Mouse (Mus musculus) left cerebral cortex, postnatal 25 days (tissue): ENCODE data around the gene Lyz1. TPM values are rescaled to one million over a fixed set of nuclear protein-coding genes. Genes with fewer than 3 reads are reported as not detected.
"Not testable (repeated sequence)": the region's sequence is repeated elsewhere in the genome, so short reads cannot be mapped to it uniquely, and the experiment has no call there.

Source experiments
- DNase-seq, 2 experiments: peaks; one replicate each; pipeline ENCODE4 v3.0.0; 2022; ENCODE audit warnings: low spot score in 2 of 2, mixed read lengths in 1 of 2
- intact Hi-C: fragments of 180-260 bp; cut with DNase I; formaldehyde crosslinking; loops from one replicate; pipeline ENCODE4 v1.15.1; 2025
- total RNA-seq, 2 experiments: library from RNA; stranded (reverse); gene quantifications; 2 replicates each; pipeline ENCODE4 v1.2.3; 2021

Gene Lyz1
- total RNA-seq = 1 to 10 TPM; 1.2 to 1.8 TPM

DNA sequence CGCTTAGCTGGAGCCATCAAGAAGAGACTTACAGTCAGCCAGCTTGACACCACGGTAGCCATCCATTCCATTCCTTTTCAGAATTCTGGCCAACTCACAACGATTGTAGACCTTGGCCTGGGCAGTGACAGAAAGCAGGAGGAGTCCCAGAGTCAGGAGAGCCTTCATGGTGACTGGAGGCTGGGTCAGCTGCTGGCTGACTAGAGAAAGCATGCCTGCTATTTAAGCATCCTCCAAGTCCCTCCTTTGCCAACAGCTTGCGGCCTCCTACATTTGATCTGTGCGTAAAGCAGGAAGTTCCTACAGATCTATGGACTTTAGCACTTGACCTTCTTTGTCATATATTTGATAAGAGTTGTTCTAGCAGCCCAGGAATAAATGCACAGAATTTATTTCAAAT lies at the start of gene Lyz1:
Gene Lyz1, minus strand, starts transcription at position 198 of the 400 bp plus-strand sequence.
- intact Hi-C loops = loop anchor here (1.0 kb wide), 1 partner anchor 10 kb away; the partner anchor contains the start of gene Lyz2
- no peak for DNase-seq

DNA sequence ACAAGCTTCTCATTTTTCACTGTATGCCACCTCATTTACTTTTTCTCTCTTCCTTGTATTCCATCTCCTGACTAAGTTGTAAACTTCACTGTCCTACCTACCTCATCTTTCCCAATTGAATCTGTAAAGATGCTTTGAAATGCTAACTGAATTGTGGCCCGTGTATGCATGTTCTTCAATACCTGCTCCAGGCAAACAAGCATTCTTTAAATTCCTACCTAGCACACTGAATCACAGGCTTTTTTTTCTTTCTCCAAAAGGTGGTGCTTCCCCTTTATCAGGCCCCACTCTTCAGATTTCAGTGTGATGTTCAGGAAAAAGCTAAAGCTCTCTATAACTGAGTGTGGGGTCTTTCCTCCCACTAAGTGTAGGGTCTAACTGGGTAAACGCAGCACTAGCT lies 49.7 kb upstream of the Lyz1 start:
- no peak for DNase-seq
- intact Hi-C loops = no loop called here

DNA sequence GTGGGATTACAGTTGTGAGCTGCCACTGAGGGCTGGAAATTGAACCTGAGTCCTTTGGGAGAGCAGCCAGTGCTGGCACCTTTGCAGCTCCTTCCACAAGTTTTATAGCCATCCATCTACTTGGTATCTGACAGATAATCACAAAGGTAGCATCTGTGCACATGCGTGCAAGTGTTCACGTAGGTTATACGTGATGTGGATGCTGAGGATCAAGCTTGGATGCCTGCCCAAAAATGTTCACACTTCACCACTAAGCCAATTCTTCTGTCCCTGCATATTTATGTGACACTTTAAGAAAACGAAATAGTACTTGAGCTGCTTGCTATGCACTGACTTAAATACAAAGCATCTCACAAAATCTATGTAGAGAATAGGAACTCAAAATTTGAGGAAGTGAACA lies 48.4 kb upstream of the Lyz1 start:
- DNase-seq = no peak
- intact Hi-C loops = no loop called here

DNA sequence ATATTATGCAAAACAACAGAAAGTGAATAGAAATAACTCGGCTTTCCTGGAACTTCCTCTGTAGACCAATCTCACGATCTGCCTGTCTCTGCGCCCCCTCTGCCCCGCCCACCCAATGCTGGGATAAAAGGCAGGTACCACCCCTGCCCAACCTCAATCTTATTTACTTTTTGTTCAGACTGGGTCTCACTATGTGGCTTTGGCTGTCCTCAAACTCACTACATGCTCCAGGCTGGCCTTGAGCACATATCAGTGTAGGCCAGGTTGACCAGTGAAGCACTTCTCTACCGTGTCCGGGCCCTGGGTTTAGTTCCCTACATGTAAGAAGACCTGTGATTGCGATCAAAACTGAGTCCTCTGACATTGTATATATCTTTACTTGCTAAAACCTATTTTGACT lies 46.6 kb upstream of the Lyz1 start:
- no peak for DNase-seq
- intact Hi-C loops = loop anchor here (10.0 kb wide), 1 partner anchor 96 kb away; no protein-coding TSS in a partner anchor

DNA sequence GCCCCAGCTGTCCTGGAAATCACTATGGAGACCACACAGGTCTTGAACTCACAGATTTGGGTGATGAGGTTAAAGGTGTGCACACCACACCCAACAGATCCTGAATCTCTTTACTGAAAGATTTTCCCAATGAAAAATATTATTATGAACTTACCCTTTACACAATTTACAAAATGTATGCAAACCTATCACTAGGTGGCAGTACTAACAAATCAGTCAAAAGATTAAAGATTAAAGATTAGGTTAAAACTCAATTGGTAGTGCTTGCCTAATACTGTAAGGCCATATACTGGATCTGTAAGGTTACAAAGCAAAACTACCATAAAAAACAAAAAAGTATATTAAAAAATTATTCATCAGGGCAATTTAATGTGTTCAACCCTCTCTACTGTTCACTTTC lies 45.3 kb upstream of the Lyz1 start:
- intact Hi-C loops = loop anchor here (10.0 kb wide), 1 partner anchor 97 kb away; no protein-coding TSS in a partner anchor
- no peak for DNase-seq

DNA sequence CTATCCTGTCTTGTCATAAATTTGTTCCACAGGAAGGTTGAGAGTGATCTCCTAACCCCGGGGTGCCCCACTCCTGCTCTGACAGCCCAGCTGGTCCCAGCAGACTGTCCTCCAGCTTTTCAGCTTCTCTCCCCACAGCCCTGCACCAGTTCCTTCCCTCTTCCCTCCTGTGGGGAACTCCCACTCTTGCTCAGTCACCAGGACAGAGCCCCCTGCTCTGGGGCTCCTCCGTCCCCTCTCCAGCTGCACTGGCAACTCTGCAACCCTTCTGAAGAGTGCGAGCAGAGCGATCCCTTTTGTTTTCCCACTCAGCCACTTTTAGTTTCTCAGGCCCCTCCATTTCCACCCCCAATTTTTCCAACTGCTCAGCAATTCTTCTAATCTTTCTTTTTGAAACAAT lies 43.0 kb upstream of the Lyz1 start:
- no peak for DNase-seq

DNA sequence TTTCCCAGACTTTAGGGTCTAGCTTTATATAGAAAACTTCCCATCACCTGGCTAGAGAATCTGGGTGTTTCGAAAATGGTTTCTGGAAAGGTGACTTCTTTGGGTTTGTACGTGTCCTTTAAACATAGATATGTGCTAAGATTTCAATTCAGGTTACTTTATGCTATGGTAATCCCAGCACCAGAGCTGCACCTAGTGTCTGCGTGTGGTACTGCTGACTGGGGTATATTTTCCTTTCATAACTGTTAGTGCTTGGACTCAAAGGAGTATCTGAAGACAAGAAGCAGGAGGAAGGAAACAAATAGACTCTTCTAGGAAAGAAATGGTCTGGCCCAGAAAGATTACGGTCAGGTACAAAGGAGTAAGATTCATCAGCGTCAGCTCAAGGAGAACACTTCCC lies 37.9 kb upstream of the Lyz1 start:
- DNase-seq = peak in 1 of 2 experiments; percentile 16
- intact Hi-C loops = loop anchor here (10.0 kb wide), 1 partner anchor 104 kb away; no protein-coding TSS in a partner anchor

More for the DNA sequence above, 43.0 kb upstream of the Lyz1 start:
- intact Hi-C loops = loop anchor here (10.0 kb wide), 1 partner anchor 99 kb away; no protein-coding TSS in a partner anchor

DNA sequence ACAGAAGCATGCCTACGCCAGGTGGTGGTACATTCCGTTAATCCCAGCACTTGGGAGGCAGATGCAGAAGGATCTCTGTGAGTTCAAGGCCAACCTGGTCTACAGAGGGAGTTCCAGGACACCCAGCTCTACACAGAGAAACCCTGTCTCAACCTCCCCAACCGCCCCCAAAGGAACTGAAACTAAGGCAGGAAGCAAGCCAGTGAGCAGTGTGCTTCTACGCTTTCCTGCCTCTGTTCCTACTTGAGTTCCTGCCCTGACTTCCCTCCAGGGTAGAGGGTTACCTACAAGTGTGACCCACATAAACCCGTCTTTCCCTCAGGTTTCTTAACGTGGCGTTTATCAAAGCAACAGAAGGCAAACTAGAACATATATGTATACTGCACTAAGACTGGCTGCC lies 31.1 kb upstream of the Lyz1 start:
- intact Hi-C loops = no loop called here
- DNase-seq = no peak

DNA sequence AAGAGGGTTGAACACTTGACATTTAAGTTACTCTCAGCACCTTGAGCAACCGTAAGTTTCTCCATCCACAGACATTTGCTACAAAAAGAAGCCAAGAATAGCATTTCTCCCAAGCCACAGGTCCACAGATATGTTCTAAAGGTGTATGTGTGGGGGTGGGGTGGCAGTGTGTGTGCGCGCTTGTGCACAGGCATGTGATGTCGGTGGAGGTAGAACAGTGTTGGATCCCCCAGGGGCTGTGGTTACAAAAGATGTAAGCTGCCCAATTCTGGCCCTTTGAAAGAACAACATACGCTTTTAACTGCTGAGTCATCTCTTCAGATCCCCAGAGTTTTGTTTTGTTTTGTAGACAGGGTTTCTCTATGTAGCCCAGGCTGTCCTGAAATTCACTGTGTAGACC lies 30.0 kb upstream of the Lyz1 start:
- no peak for DNase-seq
- intact Hi-C loops = no loop called here

DNA sequence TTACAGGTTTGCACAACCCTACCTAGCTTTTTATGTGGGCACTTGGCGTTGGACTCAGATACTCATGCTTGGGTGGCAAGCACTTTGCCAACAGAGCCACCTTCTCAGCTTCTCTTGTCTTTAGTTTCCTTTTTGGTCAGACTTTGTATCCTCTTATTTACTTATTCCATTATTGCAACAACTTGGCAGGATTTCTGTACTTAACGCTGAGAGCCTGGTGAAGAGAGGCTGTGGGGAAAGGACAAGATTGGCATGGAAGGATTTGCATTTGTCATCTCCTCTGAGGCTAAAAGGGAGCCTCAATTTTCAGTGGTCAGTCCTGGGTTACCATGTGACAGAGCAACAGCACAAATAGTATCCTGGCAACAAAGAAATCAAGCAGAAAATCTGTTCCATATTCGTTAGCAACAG lies 27.9 kb upstream of the Lyz1 start:
- intact Hi-C loops = no loop called here
- no peak for DNase-seq

DNA sequence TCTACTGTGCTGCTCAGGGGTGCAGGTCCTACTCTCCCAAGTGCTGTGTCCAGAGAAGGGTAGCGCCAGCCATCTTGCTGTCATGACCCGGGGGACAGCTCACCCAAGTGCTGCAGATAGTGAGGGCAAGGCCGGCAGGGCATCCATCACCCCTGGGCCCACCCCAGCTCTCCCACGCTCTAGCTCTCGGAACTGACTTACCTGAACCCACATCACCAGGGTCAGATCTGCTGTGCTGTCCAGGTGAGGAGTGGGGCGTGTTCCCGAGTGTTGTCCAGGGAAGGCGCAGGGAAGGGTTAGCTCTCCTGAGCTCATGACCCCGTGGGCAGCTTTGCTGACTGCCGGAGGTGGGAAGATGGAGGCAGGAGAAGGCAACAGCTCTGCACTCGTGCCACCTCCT lies 23.7 kb upstream of the Lyz1 start:
- intact Hi-C loops = no loop called here
- no peak for DNase-seq

DNA sequence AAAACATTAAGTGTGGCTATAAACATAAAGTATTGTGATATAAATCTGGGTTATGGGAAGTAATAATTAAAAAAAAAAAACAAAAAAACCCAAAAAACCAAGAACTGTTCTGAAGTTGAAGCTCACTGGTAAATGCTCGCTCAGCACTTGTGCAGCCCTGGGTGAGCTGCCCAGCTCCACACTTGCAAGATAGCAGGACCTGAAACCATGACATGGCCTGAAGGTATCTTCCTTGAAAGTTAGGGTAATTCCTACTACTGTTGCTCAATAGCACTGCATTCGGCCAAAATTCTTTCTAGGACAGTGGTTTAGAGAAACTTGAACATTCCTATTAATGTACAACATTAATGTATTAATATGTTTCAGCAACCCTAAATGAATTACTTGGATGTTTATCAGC lies 20.5 kb upstream of the Lyz1 start:
- DNase-seq = no peak
- intact Hi-C loops = no loop called here

DNA sequence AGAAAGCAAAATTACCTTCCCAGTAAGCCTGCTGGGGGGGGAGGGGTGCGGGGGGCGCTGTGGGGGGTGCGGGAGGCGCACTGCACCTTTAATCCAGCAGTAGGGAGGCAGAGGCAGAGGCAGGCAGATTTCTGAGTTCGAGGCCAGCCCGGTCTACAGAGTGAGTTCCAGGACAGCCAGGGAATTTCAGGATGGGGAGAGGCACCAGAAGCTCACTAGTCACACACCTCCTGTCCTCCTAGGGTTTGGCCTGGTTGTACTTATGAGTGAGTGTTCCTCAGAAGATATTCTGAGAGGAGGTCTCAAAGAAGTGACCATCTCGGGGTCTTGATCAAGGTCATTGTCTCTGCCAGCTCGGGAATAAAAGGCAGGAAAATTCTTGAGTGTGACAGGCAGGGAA lies 19.5 kb upstream of the Lyz1 start:
- intact Hi-C loops = no loop called here
- no peak for DNase-seq

DNA sequence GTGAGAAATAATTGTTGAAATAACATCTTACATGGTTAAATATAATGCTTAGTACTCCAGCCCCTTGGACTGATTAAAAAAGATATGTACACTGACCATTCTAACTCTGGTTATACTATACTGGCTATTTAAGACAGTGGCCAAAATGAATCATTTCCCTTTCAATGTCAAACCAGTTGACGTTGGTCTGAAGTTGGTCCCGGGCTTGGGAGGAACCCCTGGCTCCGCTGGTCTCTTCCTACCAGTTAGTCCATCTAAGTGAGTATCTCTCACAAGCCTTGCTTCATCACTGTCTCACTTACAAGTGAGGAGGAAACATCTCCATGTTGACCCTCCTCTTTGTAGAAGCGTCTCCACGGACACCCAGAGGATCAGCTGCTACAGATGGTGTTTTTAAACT lies 11.7 kb upstream of the Lyz1 start:
- DNase-seq = no peak
- intact Hi-C loops = no loop called here

DNA sequence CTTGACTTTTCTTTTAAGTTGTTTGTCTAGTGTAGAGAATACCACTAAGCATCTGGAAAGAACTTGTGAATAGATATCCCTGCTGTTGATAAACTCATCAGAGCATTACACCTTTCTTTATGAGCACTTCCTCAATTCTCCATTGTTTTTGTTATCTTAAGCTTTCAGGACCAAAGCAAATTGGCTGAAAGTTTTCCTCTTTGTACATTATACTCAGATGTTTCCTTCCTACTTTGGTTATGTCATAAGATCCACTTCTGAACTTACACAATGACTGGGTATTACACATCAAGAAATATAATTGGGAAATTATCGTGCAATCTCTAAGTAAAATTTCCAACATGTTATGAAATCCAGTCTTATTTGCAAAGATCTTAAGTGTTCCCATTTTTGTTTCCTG lies 9.0 kb upstream of the Lyz1 start:
- no peak for DNase-seq
- intact Hi-C loops = no loop called here

DNA sequence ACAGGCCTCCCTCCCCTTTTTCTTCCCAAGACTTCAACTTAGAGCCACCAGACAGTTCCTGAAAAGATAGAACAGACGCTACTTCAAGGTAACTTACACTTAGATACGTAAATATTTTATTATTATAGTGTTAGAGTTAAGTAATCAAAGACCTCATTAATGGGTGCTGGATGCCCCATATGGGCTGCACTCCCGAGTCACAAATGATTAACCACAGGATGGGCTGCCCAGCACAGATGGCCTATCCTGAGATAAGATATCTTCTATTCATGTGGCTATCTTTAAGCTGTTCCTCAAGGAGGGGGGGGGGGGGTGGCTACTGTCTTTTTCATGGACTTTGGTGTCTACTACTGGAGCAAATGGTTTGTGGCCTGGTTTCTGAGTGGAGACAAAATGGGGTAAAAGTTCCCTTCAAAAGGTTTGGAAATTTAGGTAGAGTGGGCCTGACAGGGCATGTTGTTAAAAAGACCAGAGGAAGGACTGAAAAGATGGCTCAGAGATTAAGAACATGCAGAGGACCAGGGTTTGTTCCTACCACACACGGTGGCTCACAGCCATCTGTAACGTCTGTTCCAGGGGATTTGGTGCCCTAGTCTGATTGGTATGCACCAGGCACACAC lies 7.3 kb upstream of the Lyz1 start:
- no peak for DNase-seq
- intact Hi-C loops = no loop called here

DNA sequence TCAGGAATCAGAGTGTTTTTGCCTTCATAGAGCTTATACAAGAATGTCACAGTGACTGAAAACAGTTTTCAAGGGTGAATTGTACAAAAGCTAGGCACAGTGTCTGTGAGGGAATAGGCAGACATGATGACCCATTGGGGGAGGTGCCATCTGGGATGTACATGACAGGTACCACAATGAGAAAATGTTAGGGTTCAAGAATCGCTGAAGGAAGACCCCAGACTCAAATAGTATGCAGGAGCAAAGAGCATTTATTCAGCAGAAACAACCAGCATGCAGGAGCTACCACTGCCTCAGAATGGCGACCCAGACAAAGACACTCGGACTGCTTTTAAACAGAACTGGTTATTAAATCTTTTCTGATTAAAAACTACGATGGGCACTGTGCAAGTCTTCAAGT lies 6.4 kb upstream of the Lyz1 start:
- no peak for DNase-seq
- intact Hi-C loops = no loop called here

DNA sequence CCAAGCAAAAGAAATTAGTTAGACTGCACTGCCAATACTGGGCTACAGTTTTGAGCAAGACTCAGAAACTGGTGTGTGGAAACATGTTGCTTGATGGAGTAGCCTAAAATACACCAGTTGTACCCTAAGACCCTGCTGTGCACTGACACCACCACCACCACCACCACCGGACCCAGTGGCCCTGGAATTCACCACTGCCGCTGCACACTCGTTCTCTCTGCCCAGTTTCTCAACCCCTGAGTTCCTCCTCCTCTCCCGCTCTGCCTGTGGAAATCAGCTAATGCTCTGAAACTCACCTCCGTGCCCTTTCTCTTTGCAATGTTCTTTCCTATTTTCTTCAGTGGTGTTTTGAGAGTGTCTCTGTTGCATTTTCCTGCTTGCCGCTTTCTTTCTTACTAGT lies 5.7 kb upstream of the Lyz1 start:
- intact Hi-C loops = no loop called here
- no peak for DNase-seq

DNA sequence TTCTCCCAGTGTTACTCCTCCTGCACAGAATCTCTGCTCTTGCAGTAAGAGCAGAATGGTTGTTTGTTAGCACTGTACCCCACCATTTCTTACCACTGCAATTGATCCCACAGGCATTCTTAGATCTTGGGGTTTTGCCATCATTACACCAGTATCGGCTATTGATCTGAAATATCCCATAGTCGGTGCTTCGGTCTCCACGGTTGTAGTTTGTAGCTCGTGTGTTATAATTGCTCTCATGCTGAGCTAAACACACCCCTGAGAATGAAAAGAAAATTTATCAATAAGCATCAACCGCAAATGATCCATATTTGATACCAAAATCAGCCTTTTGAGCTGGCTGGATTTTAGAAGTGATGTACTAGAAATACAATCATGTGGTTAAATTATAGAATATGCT lies 1.7 kb downstream of the Lyz1 start:
- DNase-seq, intact Hi-C loops: not testable (repeated sequence)

DNA sequence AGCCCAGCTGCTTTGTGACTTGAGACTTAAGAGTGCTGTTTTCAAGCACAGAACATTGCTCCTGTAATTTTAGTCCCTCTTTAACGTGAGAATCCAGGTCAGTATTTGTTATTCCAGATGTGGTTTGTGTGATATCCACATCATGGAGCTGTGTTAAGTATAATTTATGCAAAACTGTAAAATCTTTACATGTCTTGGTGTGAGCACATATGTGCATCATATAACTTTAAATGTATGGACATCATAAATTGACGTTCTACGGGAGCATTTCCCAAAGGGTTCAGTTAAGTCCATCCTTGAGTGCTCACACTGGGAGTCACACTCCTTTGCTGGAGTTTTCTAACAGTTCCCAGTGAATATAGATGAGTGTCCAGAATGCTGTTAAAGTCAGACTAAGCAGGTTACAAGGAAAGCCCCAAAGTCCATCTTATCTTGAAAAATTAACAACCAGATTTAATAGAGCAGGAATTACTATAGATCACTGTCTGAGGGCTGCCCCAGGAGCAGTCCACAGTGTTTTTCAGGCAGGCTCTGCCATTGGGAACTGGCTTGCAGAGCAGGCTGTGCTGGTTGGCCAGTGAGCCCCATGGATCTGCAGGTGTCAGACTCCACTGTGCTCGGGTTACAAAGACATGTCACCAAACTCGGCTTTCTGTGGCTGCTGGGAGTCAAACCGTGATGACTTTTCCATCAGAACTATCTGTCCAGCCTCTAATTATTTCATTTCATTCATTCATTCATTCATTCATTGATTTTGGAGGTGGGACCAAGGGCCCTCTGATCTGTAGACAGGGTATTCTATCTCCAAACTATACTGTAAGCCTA lies 2.4 kb downstream of the Lyz1 start:
- intact Hi-C loops = no loop called here

DNA sequence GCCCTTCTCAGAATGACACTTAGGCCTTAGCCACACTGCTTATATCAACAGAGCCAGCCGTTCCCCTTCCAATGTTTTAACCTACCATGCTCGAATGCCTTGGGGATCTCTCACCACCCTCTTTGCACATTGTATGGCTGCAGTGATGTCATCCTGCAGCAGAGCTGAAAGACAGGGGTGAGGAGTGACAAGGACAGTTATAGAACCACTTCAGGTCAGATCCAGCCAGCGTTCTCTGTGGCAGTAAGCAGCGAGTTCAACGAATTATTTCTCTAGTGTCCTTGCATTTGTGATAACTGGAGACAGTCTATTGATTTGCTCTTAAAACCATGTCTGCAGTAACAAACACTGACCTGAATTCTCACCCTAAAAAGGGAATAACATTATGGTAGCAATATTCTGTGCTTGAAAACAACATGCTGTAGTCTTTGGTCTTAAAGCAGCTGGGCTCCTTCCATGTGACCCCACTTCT lies 3.6 kb downstream of the Lyz1 start:
- DNase-seq, intact Hi-C loops: not testable (repeated sequence)

More for the DNA sequence above, 2.4 kb downstream of the Lyz1 start:
- DNase-seq = no peak
